Mouse (Mus musculus) cerebellum, adult 2 months (tissue): ENCODE data around the gene Tbc1d9b.

ENCODE experiments used
- CTCF ChIP-seq: fragments of 200-500 bp; IDR thresholded peaks from 2 replicates; pipeline ENCODE4 v1.5.1; 2011; ENCODE audit warnings: low read depth, mild to moderate bottlenecking, control low read depth, low read length, moderate library complexity, borderline replicate concordance; ENCODE audit not compliant: insufficient read depth
- POLR2A ChIP-seq: fragments of 200-500 bp; IDR thresholded peaks from 2 replicates; pipeline ENCODE4 v1.6.1; 2011; ENCODE audit warnings: low read length, control low read depth, borderline replicate concordance; ENCODE audit not compliant: insufficient read depth

DNA sequence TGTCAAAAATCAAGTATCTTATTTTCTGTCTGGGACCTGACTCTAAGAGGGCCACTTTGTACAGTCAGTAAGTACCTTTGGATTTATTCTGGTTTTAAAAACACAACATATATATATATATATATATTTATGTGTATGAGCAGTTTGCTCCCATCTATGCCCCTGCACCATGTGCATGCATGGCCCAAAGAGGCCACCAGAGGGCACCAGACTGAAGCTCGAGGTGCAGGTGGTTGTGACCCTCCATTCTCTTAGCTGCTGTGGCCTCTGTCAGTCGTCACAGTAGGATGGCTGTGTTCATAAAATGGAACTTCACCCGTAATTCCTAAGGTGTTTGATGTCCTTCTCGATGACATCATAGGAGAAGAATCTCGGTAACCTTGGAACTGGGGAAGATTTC lies 16.9 kb upstream of the Tbc1d9b start:
- TF ChIP-seq CTCF (peak; percentile 79), POLR2A (no peak)
